Mouse (Mus musculus) intestine, embryonic 16.5 days (tissue): ENCODE results near the gene 6030468B19Rik. TPM values are rescaled to one million over a fixed set of nuclear protein-coding genes. Genes with fewer than 3 reads are reported as not detected.
A peak's percentile ranks its signal among the peaks of the same experiment; 100 is the strongest.
"Not testable (repeated sequence)": the region's sequence is repeated elsewhere in the genome, so short reads cannot be mapped to it uniquely, and the experiment has no call there.

Experiments used
- ATAC-seq: fragments of 200-750 bp; cut with Nextera tagmentation; 2 replicates; pipeline ENCODE4 v1.8.0; 2017; ENCODE audit warnings: moderate TSS enrichment, moderate library complexity
- H3K27ac ChIP-seq: fragments of 300-500 bp; sonication (generic); 2 replicates; pipeline ENCODE4 v1.5.1; 2014; ENCODE audit warnings: mild to moderate bottlenecking, low read length
- H3K27me3 ChIP-seq: fragments of 300-500 bp; sonication (generic); replicated peaks from 2 replicates; pipeline ENCODE4 v1.6.1; 2014; ENCODE audit warnings: low read length, control low read depth, mixed read lengths; ENCODE audit not compliant: control insufficient read depth, insufficient read depth
- H3K36me3 ChIP-seq: fragments of 300-500 bp; sonication (generic); 2 replicates; pipeline ENCODE4 v1.6.1; 2014; ENCODE audit warnings: low read length, control low read depth; ENCODE audit not compliant: control insufficient read depth, insufficient read depth
- H3K4me1 ChIP-seq: fragments of 300-500 bp; sonication (generic); 2 replicates; pipeline ENCODE4 v1.6.1; 2014; ENCODE audit warnings: low read length, control low read depth, mixed read lengths; ENCODE audit not compliant: control insufficient read depth, insufficient read depth
- H3K4me2 ChIP-seq: fragments of 300-500 bp; sonication (generic); 2 replicates; pipeline ENCODE4 v1.6.1; 2014; ENCODE audit warnings: low read depth, low read length, control low read depth
- H3K4me3 ChIP-seq: fragments of 300-500 bp; sonication (generic); 2 replicates; pipeline ENCODE4 v1.5.1; 2014; ENCODE audit warnings: mild to moderate bottlenecking, low read length
- H3K9ac ChIP-seq: fragments of 300-500 bp; sonication (generic); 2 replicates; pipeline ENCODE4 v1.6.1; 2014; ENCODE audit warnings: low read depth, low read length
- H3K9me3 ChIP-seq: fragments of 300-500 bp; sonication (generic); 2 replicates; pipeline ENCODE4 v1.6.1; 2016; ENCODE audit warnings: low read length, control low read depth; ENCODE audit not compliant: control insufficient read depth
- WGBS: fragments of 180-500 bp; shearing (Covaris S2); extraction: QIAGEN DNeasy Blood & Tissue Kit; methylation state at CpG from one replicate; pipeline ENCODE4 v1.1.7; 2014; 5-methylcytosine and 5-hydroxymethylcytosine counted together
- polyA plus RNA-seq: library from polyadenylated mRNA; unstranded; fragments of >200 nt; fragmentation: Nextera tagmentation; extraction: Ambion mirVana; gene quantifications from 2 replicates; pipeline ENCODE4 v1.2.1, GENCODE M21; 2015

Gene 6030468B19Rik
- polyA plus RNA-seq, 1 experiment from 2014 or later, result 1.6 TPM

DNA sequence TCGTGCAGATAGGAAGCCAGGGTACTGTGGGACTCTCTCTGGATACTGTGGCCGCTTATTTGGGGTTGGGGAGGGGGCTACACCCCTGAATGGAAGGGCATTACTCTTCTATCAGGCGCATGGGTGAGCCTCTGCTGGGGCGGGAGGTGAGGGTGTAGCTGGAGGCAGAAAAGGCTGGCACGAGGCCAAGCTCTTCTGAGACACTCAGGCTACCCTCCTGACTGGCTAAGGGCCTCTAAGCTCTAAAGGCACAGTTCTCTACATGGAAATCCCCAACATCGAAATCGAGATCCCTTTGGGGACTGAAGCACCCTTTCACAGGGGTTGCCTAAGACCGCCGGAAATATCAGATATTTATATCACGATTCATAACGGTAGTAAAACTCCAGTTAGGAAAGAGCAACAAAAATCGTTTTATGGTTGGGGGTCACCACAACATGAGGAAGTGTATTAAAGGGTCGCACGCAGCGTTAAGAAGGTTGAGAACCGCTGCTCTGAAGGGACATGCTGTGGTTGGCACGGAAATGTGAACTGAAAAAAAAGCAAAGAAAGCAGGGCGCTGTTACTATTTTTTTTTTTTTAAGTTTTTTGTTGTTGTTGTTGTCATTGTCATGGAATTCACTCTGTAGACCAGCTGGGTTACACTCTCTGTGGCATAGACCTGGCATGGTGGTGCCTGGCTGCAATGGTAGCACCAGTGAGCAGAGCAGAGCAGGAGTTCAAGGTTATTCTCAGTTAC is 30.9 kb downstream of the 6030468B19Rik start:
- 0 out of 2 replicates have a peak overlapping the region, but pooled peaks have one; percentile 1 for H3K4me3 ChIP-seq
- peak overlapping the region; percentile 84 for H3K9ac ChIP-seq
- peak overlapping the region; percentile 89 for H3K4me2 ChIP-seq
- H3K36me3 ChIP-seq, result no peaks in the 10 kb centered on the region
- H3K27me3 ChIP-seq, result no peaks in the 10 kb centered on the region
- H3K9me3 ChIP-seq, result no peaks in the 10 kb centered on the region
- H3K27ac ChIP-seq, result peak overlapping the region; percentile 98
- peaks cover 60% of the 10 kb centered on the region for H3K4me1 ChIP-seq
- peak; percentile 27; the same call in 1 of the 2 replicates for ATAC-seq
- WGBS, result 54% methylated on average over 18 of the region's 18 CpGs

DNA sequence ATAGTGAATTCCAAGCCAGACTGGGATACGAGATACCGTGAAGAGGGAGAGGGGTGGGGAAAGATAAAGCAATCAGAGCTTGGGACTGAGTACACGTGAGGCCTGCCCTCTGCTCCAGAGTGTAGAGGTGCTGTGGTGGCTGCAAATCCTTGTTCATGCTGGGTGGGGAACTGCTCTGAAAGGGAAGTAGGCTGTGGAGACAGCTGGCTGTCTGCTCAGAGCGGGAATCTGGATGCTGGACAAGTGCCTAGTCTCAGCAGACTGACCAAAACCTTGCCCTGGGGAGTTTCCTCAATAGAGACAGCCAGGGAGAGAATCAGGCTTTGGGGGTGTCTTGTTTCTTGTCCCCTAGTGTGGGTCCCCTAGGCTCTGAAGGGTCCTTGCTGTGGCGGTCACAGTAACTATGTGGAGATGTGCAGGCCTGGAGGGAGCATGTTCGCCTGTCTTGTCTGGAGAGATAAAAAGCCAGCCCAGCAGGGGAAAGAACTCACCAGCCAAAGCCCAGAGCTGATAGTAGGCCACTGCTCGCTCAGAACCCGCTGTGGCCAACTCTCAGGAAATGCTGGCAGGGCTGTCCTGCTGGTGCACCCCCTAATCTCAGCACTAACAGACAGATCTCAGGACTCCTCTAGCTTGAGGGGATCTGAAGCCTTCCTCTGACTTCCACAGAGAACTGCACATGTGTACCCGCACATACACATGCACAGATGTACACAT is 31.6 kb downstream of the 6030468B19Rik start:
- peak; percentile 59 for ATAC-seq
- Histone ChIP-seq H3K9me3 (no peaks in the 10 kb centered on the region), H3K4me3 (no peak overlapping the region), H3K9ac (peak overlapping the region; percentile 84), H3K4me1 (peaks cover 57% of the 10 kb centered on the region), H3K4me2 (peak overlapping the region; percentile 17; the same call in 1 of the 2 replicates), H3K36me3 (no peaks in the 10 kb centered on the region), H3K27ac (peak overlapping the region; percentile 98), H3K27me3 (no peaks in the 10 kb centered on the region)
- WGBS, result 45% methylated on average over 9 of the region's 9 CpGs

DNA sequence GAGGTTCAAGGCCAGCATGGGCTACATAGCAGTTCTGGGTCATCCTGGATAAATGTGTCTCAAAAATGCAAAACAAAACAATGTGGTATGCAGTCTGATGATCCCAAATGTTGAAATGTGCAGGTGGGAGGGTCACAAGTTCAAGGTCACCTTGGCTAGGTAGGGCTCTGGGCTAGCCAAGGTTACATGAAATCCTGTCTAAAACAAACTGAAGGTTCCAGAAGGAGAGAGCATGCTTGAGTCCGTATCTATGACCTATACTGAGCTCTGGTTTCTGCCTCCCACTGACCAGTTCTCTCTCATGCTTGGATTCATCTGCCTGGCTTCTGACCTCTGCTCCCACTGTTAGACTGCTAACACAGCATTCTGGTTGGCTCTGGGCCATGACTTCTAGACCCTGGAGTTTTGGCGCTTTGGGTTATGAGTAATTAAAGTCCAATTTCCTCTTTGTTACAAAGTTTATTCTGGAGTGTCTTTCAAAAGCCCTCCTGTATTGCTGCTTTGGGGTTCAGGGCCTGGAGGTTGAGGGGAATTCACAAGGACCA is 32.3 kb downstream of the 6030468B19Rik start:
- Histone ChIP-seq H3K27ac (peak overlapping the region; percentile 98), H3K4me1 (peaks cover 54% of the 10 kb centered on the region), H3K27me3 (no peaks in the 10 kb centered on the region), H3K9me3 (no peaks in the 10 kb centered on the region), H3K4me3 (no peak overlapping the region), H3K9ac (peak overlapping the region; percentile 84), H3K4me2 (peak overlapping the region; percentile 17; the same call in 1 of the 2 replicates), H3K36me3 (no peaks in the 10 kb centered on the region)
- 53% methylated on average over 2 of the region's 2 CpGs for WGBS
- ATAC-seq, result no peak

DNA sequence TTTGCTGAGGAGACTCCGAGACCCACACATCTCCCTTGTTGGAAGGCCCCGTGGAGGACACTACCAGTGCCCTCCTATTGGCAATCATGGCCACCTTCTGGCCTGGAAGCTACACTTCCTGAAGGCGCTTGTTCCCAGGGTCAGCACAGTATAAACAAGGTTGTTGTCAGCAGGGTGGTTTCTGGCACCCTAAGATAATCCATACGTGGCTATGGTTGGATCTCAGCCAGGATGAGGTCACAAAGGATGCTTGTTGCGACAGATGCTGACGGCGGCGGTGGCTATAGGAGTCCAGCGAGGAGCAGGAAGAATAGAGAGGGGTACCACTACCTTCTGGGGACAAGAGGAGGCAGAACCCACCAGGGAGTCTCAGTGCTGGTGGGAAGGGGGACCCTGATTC is 32.9 kb downstream of the 6030468B19Rik start:
- H3K9me3 ChIP-seq, result no peaks in the 10 kb centered on the region
- H3K4me2 ChIP-seq, result no peak overlapping the region
- WGBS, result 56% methylated on average over 9 of the region's 9 CpGs
- no peak overlapping the region for H3K4me3 ChIP-seq
- 0 out of 2 replicates have a peak overlapping the region, but pooled peaks have one; percentile 84 for H3K9ac ChIP-seq
- H3K27ac ChIP-seq, result peak overlapping the region; percentile 98
- no peaks in the 10 kb centered on the region for H3K36me3 ChIP-seq
- H3K27me3 ChIP-seq, result no peaks in the 10 kb centered on the region
- H3K4me1 ChIP-seq, result peaks cover 60% of the 10 kb centered on the region
- no peak for ATAC-seq

DNA sequence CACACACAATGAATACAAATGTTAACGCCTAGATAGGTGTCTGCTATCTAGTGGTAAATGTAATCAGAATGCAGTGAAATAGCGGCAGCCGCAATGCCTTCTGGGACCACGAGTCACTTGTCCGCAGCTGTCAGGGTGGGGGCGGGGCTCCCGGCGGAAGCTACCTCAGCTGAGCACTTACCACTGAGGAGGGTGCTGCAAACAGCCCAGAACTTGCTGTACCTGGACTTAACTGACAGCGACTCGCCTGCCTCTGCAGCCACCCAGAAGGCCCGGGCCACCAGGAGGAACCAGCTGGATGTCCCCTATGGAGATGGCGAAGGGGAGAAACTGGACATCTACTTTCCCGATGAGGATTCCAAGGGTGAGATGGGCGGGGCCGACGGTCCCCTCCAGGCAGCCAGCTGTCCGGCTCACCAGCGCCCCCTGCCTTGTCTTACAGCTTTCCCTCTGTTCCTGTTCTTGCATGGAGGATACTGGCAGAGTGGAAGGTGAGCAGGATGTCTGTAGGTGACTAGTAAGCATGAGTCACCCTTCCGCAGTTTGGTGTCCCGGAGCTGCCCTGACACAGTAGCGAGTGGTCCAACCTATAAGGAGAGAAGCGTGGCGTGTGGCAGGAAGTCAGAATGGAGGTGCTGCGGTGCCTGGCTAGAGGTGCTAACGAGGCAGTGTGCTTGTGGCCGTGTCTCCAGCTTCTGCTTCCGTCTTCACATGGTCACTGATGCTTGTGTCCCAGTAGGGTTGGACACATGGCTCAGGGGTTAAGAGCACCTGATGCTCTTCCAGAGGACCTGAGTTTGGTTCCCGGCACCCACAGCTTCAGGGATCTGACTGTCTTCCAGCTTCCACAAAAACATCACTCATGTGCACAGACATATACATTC is 34.9 kb downstream of the 6030468B19Rik start:
- H3K4me2 ChIP-seq, result peak overlapping the region; percentile 59
- no peaks in the 10 kb centered on the region for H3K36me3 ChIP-seq
- ATAC-seq, result no peak
- H3K4me1 ChIP-seq, result peaks cover 60% of the 10 kb centered on the region
- no peaks in the 10 kb centered on the region for H3K27me3 ChIP-seq
- H3K4me3 ChIP-seq, result peak overlapping the region; percentile 36
- peak overlapping the region; percentile 62 for H3K27ac ChIP-seq
- WGBS, result 24% methylated on average over 28 of the region's 28 CpGs
- peak overlapping the region; percentile 51 for H3K9ac ChIP-seq
- no peaks in the 10 kb centered on the region for H3K9me3 ChIP-seq

DNA sequence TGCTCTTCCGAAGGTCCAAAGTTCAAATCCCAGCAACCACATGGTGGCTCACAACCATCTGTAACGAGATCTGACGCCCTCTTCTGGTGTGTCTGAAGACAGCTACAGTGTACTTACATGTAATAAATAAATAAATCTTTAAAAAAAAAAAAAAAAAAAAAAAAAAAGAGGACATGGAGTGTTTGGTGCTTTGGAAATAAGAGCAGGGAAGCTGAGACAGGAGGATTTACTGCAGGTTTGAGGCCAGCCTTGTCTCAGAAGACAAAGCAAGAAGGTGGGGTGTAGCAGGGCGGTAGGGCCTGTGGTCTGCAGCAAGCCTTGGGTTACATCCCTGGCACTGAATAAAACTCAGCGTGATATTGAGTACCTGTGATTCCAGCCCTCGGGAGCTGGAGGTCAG is 36.0 kb downstream of the 6030468B19Rik start:
- peak overlapping the region; percentile 84 for H3K27ac ChIP-seq
- H3K27me3 ChIP-seq, H3K4me3 ChIP-seq, H3K4me2 ChIP-seq, ATAC-seq, H3K36me3 ChIP-seq, H3K9me3 ChIP-seq, H3K9ac ChIP-seq: not testable (repeated sequence)
- 92% methylated on average over 4 of the region's 6 CpGs for WGBS
- H3K4me1 ChIP-seq, result peaks cover 54% of the 10 kb centered on the region

DNA sequence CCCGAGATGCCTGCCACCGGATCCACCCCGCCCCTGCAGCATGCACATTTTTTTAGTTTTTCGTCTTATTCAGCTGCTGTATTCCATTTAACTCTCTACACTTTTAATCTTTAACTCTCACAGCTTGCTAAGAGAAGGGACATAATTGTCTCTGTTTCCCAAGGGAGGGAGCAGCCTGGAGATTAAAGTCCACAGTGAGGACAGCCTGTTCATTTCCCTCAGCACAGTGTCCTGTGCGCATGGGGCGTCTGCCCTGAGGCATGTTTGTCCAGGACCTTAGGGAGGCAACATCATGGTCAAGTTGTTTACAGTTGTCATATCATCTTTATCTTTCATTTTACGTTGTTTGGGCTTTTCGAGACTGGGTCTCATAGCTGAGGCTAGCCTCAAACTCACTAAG is 36.6 kb downstream of the 6030468B19Rik start:
- H3K4me2 ChIP-seq, result no peak overlapping the region
- 66% methylated on average over 8 of the region's 8 CpGs for WGBS
- no peaks in the 10 kb centered on the region for H3K27me3 ChIP-seq
- peak; percentile 45 for ATAC-seq
- peaks cover 48% of the 10 kb centered on the region for H3K4me1 ChIP-seq
- no peaks in the 10 kb centered on the region for H3K36me3 ChIP-seq
- H3K9ac ChIP-seq, result no peak overlapping the region
- peak overlapping the region; percentile 84 for H3K27ac ChIP-seq
- H3K4me3 ChIP-seq, result no peak overlapping the region
- H3K9me3 ChIP-seq, result no peaks in the 10 kb centered on the region

DNA sequence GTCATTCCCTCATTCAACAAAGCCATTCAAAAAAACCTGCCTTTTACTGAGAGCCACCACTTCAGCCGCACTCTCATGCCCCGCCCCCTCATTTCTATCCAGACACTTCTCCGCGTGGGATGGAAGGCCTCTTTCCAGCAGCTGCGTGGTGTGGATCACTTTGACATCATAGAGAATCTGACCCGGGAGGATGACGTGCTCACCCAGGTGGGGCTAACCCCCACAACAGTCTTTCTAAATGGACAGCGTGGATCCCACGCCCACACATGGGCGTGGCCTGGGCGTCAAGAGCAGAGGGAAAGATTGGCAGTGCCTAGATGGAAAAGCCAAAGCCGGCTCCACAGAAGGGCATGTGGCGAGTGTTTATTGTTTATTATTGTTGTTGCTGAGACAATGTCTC is 38.8 kb downstream of the 6030468B19Rik start:
- WGBS, result 26% methylated on average over 13 of the region's 13 CpGs
- H3K4me3 ChIP-seq, result no peak overlapping the region

More for the DNA sequence above, 38.8 kb downstream of the 6030468B19Rik start:
- H3K36me3 ChIP-seq, result no peaks in the 10 kb centered on the region
- H3K27ac ChIP-seq, result no peak overlapping the region
- no peak for ATAC-seq
- H3K9me3 ChIP-seq, result no peaks in the 10 kb centered on the region
- peak overlapping the region; percentile 23 for H3K4me2 ChIP-seq
- H3K27me3 ChIP-seq, result no peaks in the 10 kb centered on the region
- no peak overlapping the region for H3K9ac ChIP-seq
- H3K4me1 ChIP-seq, result peaks cover 30% of the 10 kb centered on the region
